Mouse (Mus musculus): Measurements from ENCODE around the gene Nanog. TPM values are rescaled to one million over a fixed set of nuclear protein-coding genes. Genes with fewer than 3 reads are reported as not detected.

Nanog gene
- polyA plus RNA-seq, 1 experiment from 2014 or later, result 0.08 TPM

DNA sequence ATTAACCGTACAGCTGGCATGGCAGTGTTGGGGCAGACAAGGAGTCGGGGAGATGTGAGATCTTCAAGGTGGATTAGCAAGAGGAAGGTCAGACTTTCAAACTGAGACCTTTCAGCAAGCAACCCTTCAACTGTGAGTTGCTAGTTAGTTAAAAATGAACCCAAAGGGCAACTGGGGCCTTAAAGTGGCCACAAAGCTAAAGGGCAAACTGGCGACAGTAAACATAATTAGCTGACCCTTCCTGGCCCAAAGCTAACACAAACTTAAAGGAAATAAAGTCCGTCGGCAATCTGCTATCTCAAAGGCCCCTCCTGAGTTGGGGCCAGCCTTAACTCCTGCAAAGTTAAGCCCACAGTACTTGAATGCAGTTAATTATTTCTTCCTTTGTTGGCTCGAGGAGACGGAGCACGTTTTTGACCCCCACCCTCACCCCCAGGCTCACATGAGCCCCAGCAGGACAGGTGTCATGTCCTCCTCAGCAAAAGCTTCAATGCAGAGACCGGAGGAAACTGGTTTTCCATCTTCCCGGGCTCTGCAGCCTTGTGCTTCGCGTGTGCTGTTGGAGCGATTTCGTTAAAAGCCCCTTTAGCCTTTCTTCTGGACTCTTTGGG, 43.6 kb upstream of the Nanog start:
- WGBS, result 24% methylated on average over 14 of the region's 14 CpGs
- no peak for ATAC-seq

DNA sequence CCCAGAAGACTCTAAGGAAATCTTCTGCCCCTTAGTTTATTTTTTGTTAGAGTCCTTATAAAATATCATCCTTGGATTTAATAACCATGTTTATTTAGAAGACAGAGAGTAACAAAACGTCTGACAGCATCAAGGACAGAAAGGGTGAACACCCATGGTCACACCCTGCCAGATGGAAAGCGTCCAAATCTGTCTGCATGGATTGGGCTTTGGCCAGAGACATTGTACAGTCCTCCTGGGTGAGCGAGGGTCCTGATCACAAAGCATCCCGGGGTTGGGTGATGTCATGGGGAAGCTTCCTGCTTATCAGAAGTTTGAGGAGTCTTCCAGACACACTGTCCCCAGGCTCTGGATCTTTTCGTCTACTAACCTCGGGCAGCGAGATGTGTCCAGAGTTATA, 41.4 kb upstream of the Nanog start:
- ATAC-seq, result no peak
- Histone ChIP-seq H3K36me3 (ENCODE audit: control insufficient read depth, insufficient read depth) (no peaks in the 10 kb centered on the region), H3K27ac (ENCODE audit: low read depth, low read length) (no peak overlapping the region), H3K9me3 (ENCODE audit: control insufficient read depth) (no peaks in the 10 kb centered on the region), H3K4me3 (ENCODE audit: low read depth, low read length) (no peak overlapping the region), H3K9ac (ENCODE audit: low read depth, low read length) (no peak overlapping the region), H3K4me1 (replicated peaks; ENCODE audit: control insufficient read depth, insufficient read depth, low read length) (no peaks in the 10 kb centered on the region), H3K27me3 (replicated peaks; ENCODE audit: control insufficient read depth, insufficient read depth, low read length) (no peaks in the 10 kb centered on the region), H3K4me2 (replicated peaks; ENCODE audit: low read depth) (no peak overlapping the region)
- TF ChIP-seq CTCF (IDR thresholded peaks at IDR 0.05; ENCODE audit: low read depth), result no peak
- 40% methylated on average over 7 of the region's 7 CpGs for WGBS

More for the DNA sequence above, 43.6 kb upstream of the Nanog start:
- TF ChIP-seq CTCF (IDR thresholded peaks at IDR 0.05; ENCODE audit: low read depth), result no peak
- Histone ChIP-seq H3K4me1 (replicated peaks; ENCODE audit: control insufficient read depth, insufficient read depth, low read length) (no peaks in the 10 kb centered on the region), H3K4me2 (replicated peaks; ENCODE audit: low read depth) (no peak overlapping the region), H3K27ac (ENCODE audit: low read depth, low read length) (no peak overlapping the region), H3K36me3 (ENCODE audit: control insufficient read depth, insufficient read depth) (no peaks in the 10 kb centered on the region), H3K9ac (ENCODE audit: low read depth, low read length) (no peak overlapping the region), H3K9me3 (ENCODE audit: control insufficient read depth) (no peaks in the 10 kb centered on the region), H3K27me3 (replicated peaks; ENCODE audit: control insufficient read depth, insufficient read depth, low read length) (no peaks in the 10 kb centered on the region), H3K4me3 (ENCODE audit: low read depth, low read length) (no peak overlapping the region)

DNA sequence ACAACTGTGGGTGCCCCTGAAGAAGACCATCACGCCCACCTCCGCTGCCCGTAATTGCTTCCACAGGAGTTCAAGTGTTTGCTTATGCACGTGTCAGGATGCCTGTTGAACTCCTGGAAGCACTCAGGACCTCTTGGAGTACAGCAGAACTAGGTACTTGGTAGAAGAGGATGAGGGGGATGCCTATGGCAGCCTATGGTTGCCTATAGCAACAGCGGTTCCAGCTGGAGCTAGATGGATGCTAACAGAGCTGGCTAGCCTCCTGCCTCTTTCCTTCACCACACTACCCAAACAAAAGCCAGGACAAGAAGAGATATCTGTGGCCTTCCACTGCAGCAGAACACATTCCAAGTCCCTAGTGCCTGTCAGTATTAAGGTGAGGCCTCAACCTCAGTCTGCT, 39.6 kb upstream of the Nanog start:
- H3K9ac ChIP-seq (ENCODE audit: low read depth, low read length), result no peak overlapping the region
- no peak overlapping the region for H3K4me2 ChIP-seq (replicated peaks; ENCODE audit: low read depth)
- no peaks in the 10 kb centered on the region for H3K4me1 ChIP-seq (replicated peaks; ENCODE audit: control insufficient read depth, insufficient read depth, low read length)
- H3K36me3 ChIP-seq (ENCODE audit: control insufficient read depth, insufficient read depth), result no peaks in the 10 kb centered on the region
- 69% methylated on average over 5 of the region's 5 CpGs for WGBS
- no peaks in the 10 kb centered on the region for H3K27me3 ChIP-seq (replicated peaks; ENCODE audit: control insufficient read depth, insufficient read depth, low read length)
- no peaks in the 10 kb centered on the region for H3K9me3 ChIP-seq (ENCODE audit: control insufficient read depth)
- no peak overlapping the region for H3K27ac ChIP-seq (ENCODE audit: low read depth, low read length)
- ATAC-seq, result no peak
- no peak overlapping the region for H3K4me3 ChIP-seq (ENCODE audit: low read depth, low read length)
- no peak for TF ChIP-seq CTCF (IDR thresholded peaks at IDR 0.05; ENCODE audit: low read depth)

DNA sequence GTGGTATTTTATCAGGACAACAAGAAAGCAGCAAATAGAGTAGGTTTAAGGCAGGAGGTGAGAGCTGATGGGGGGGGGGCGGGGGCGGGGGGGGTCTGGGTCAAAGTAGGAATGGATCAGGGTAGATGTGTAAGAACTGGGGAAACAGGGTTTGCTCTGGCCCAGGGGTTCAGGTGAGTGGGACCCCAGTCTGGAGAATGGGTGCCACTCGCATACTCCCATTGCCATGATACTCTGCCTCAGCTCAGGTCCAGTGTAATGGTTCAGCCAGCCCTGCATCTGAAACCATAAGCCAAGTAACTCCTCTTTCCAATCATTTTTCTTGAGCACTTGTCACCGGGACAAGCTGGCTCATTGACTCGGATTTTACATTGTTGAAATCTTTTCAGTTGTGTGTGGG, 38.5 kb upstream of the Nanog start:
- WGBS, result 78% methylated on average over 5 of the region's 5 CpGs

DNA sequence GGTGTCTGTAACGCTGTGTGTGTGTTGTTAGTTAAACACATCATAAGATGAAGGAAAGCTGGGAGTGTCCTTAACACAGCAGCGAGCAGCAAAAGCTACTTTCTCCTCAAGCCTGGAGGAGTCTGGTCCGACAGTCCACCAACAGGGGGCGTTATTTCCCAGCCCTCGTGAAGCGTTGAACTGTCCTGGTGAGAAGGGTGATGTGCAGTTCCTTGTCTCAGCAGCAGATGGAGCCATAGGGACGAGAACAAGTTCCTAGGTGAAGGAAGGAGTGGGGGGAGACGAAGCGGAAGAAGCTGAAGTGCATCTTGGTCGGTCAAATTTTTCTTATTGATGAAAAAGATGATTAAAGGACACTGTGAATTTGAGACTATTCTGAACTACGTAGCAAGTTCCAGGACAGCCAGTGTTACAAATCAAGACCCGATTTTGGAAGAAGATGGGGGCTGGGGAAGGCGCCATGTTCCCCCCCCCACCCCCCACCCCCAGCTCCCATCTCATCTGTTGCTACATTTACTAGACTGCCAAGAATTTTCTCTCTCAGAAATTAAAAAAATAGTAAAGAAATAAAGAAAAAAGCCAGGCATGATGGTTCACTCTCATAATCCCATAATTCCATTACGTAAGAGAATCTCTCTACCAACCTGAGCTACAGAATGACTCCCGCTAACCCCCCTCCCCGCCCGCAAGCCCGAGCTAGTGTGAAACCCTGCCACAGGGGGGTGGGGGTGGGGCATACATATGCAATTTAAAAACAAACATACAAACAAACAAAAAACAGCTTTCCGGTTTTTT, 37.7 kb upstream of the Nanog start:
- H3K4me2 ChIP-seq (replicated peaks; ENCODE audit: low read depth), result peak overlapping the region; percentile 51; the same call in 1 of the 2 replicates
- peak overlapping the region; percentile 21; the same call in 1 of the 2 replicates for H3K4me3 ChIP-seq (ENCODE audit: low read depth, low read length)
- H3K9me3 ChIP-seq (ENCODE audit: control insufficient read depth), result no peaks in the 10 kb centered on the region
- ATAC-seq, result peak; percentile 54
- H3K27me3 ChIP-seq (replicated peaks; ENCODE audit: control insufficient read depth, insufficient read depth, low read length), result no peaks in the 10 kb centered on the region
- H3K9ac ChIP-seq (ENCODE audit: low read depth, low read length), result no peak overlapping the region
- no peak overlapping the region for H3K27ac ChIP-seq (ENCODE audit: low read depth, low read length)
- 11% methylated on average over 19 of the region's 19 CpGs for WGBS
- H3K4me1 ChIP-seq (replicated peaks; ENCODE audit: control insufficient read depth, insufficient read depth, low read length), result no peaks in the 10 kb centered on the region
- TF ChIP-seq CTCF (IDR thresholded peaks at IDR 0.05; ENCODE audit: low read depth), result peak; percentile 100
- no peaks in the 10 kb centered on the region for H3K36me3 ChIP-seq (ENCODE audit: control insufficient read depth, insufficient read depth)

More for the DNA sequence above, 38.5 kb upstream of the Nanog start:
- Histone ChIP-seq H3K4me1 (replicated peaks; ENCODE audit: control insufficient read depth, insufficient read depth, low read length) (no peaks in the 10 kb centered on the region), H3K4me3 (ENCODE audit: low read depth, low read length) (no peak overlapping the region), H3K9me3 (ENCODE audit: control insufficient read depth) (no peaks in the 10 kb centered on the region), H3K27me3 (replicated peaks; ENCODE audit: control insufficient read depth, insufficient read depth, low read length) (no peaks in the 10 kb centered on the region), H3K36me3 (ENCODE audit: control insufficient read depth, insufficient read depth) (no peaks in the 10 kb centered on the region), H3K27ac (ENCODE audit: low read depth, low read length) (no peak overlapping the region), H3K4me2 (replicated peaks; ENCODE audit: low read depth) (no peak overlapping the region), H3K9ac (ENCODE audit: low read depth, low read length) (no peak overlapping the region)
- no peak for ATAC-seq
- TF ChIP-seq CTCF (IDR thresholded peaks at IDR 0.05; ENCODE audit: low read depth), result no peak

DNA sequence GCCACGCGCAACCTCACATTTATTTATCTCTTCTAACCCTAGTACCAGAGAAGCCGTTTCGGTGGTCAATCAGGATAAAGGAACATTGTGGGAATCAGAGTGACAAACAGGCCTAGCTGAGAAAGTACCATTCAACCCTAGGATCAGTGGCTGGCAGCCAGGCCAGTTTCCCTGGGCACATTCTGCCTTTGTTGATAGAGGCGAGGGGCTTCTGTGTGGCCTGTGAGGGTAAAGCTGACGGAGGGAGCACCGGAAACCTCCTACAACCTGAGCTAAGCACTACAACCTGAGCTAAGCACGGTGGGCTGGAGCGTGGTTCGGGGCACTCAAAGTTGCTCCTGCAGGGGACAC, 37.1 kb upstream of the Nanog start:
- WGBS, result 46% methylated on average over 10 of the region's 10 CpGs
- ATAC-seq, result no peak

More for the DNA sequence above, 37.1 kb upstream of the Nanog start:
- H3K4me2 ChIP-seq (replicated peaks; ENCODE audit: low read depth), result no peak overlapping the region
- H3K27me3 ChIP-seq (replicated peaks; ENCODE audit: control insufficient read depth, insufficient read depth, low read length), result no peaks in the 10 kb centered on the region
- H3K9me3 ChIP-seq (ENCODE audit: control insufficient read depth), result no peaks in the 10 kb centered on the region
- no peaks in the 10 kb centered on the region for H3K4me1 ChIP-seq (replicated peaks; ENCODE audit: control insufficient read depth, insufficient read depth, low read length)
- no peaks in the 10 kb centered on the region for H3K36me3 ChIP-seq (ENCODE audit: control insufficient read depth, insufficient read depth)
- H3K27ac ChIP-seq (ENCODE audit: low read depth, low read length), result no peak overlapping the region
- no peak for TF ChIP-seq CTCF (IDR thresholded peaks at IDR 0.05; ENCODE audit: low read depth)
- H3K9ac ChIP-seq (ENCODE audit: low read depth, low read length), result no peak overlapping the region
- H3K4me3 ChIP-seq (ENCODE audit: low read depth, low read length), result no peak overlapping the region

Measured in intestine, postnatal 0 days (tissue).